In the genomic region with DNA sequence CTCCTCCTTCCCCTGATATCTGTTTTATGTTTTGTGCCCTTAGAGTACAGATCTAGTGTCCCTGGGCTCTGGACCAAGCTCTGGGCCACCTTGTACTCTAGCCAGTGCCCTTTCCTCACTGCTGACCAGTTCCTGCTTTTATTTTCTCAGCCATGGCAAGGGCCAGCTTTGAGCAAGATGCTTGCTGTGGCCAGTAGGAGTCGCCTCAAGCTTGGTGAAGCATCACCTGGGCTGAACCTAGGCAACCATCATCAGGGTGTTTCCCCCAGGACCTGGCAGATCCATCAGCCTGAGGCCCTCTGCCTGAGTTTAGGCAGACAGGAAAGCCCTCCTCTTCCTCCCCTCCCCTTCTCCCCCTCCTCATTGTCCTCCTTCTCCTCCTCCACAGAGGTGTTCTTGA, we compare ENCODE assay signal across 9 mouse cellular contexts. TPM values are rescaled to one million over a fixed set of nuclear protein-coding genes. Genes with fewer than 3 reads are reported as not detected.
DNase-seq lines count a peak whose midpoint lies in the region; ATAC-seq and TF ChIP-seq lines count a peak whose summit lies in the region.
"Had no signal": no experiment of that assay in that cellular context is flagged by ENCODE, and none has a peak within 500 bp of the region (broad histone marks: within the 10 kb centered on the region; RNA-seq: fewer than 3 reads in every experiment).

No protein-coding gene starts in this region.

- peaks cover 22% of the 10 kb centered on the region for H3K36me3 ChIP-seq in heart, embryonic 11.5 days (ENCODE audit: control insufficient read depth, insufficient read depth, low read length)
- peaks cover 87% of the 10 kb centered on the region for H3K36me3 ChIP-seq in E14TG2a.4 (ENCODE audit: insufficient read depth, low read length)
- peaks cover 65% of the 10 kb centered on the region for H3K36me3 ChIP-seq in embryonic facial prominence, embryonic 15.5 days
- H3K36me3 ChIP-seq in neural tube, embryonic 13.5 days, result peaks cover 80% of the 10 kb centered on the region

- no peaks in the 10 kb centered on the region for H3K9me3 ChIP-seq in heart, embryonic 11.5 days (replicated peaks; ENCODE audit: control insufficient read depth, low read length)
- H3K9me3 ChIP-seq in E14TG2a.4 (ENCODE audit: low read length), result no peaks in the 10 kb centered on the region
- no peaks in the 10 kb centered on the region for H3K9me3 ChIP-seq in embryonic facial prominence, embryonic 15.5 days (replicated peaks)
- no peaks in the 10 kb centered on the region for H3K9me3 ChIP-seq in neural tube, embryonic 13.5 days

- no peak for DNase-seq in heart, adult 8-10 months (ENCODE audit: low spot score)
- DNase-seq in 3T3-L1 (ENCODE audit: low read depth, low spot score), result peak; percentile 52
- DNase-seq in kidney, postnatal 14 days, result peak; percentile 62
- no peak for DNase-seq in ovary, postnatal 36 days (ENCODE audit: low spot score)

- no peak overlapping the region for H3K4me3 ChIP-seq in heart, embryonic 11.5 days (ENCODE audit: low read depth, low read length)
- H3K4me3 ChIP-seq in E14TG2a.4 (replicated peaks; ENCODE audit: low read length), result no peak overlapping the region
- H3K4me3 ChIP-seq in embryonic facial prominence, embryonic 15.5 days (replicated peaks), result no peak overlapping the region
- H3K4me3 ChIP-seq in neural tube, embryonic 13.5 days, result no peak overlapping the region
- H3K4me3 ChIP-seq: erythroblast, embryonic 14.5 days had no signal

- H3K27ac ChIP-seq in heart, embryonic 11.5 days (ENCODE audit: low read depth, low read length), result no peak overlapping the region
- 0 out of 2 replicates have a peak overlapping the region, but pooled peaks have one; percentile 48 for H3K27ac ChIP-seq in embryonic facial prominence, embryonic 15.5 days (replicated peaks)
- peak overlapping the region; percentile 29; the same call in 1 of the 2 replicates for H3K27ac ChIP-seq in neural tube, embryonic 13.5 days (replicated peaks)

- peak; percentile 46; the same call in 1 of the 2 replicates for ATAC-seq in heart, embryonic 11.5 days (replicated peaks; ENCODE audit: insufficient number of reproducible peaks, low FRiP score, low TSS enrichment)
- no peak for ATAC-seq in embryonic facial prominence, embryonic 15.5 days (ENCODE audit: insufficient number of reproducible peaks, low FRiP score, low TSS enrichment, low read depth)
- no peak for ATAC-seq in neural tube, embryonic 13.5 days (ENCODE audit: low read depth)

- H3K4me2 ChIP-seq in heart, embryonic 11.5 days, result no peak overlapping the region
- no peak overlapping the region for H3K4me2 ChIP-seq in embryonic facial prominence, embryonic 15.5 days (replicated peaks)
- no peak overlapping the region for H3K4me2 ChIP-seq in neural tube, embryonic 13.5 days

- no peaks in the 10 kb centered on the region for H3K4me1 ChIP-seq in heart, embryonic 11.5 days (ENCODE audit: control insufficient read depth, insufficient read depth, low read length)
- H3K4me1 ChIP-seq in E14TG2a.4 (replicated peaks; ENCODE audit: low read depth, low read length), result peaks cover 11% of the 10 kb centered on the region
- H3K4me1 ChIP-seq in embryonic facial prominence, embryonic 15.5 days, result 0 out of 2 replicates have a peak, but pooled peaks cover 2% of the 10 kb centered on the region
- no peaks in the 10 kb centered on the region for H3K4me1 ChIP-seq in neural tube, embryonic 13.5 days (replicated peaks)

- H3K27me3 ChIP-seq in heart, embryonic 11.5 days (ENCODE audit: control insufficient read depth, insufficient read depth, low read length), result no peaks in the 10 kb centered on the region
- no peaks in the 10 kb centered on the region for H3K27me3 ChIP-seq in E14TG2a.4 (ENCODE audit: insufficient read depth, low read length)
- no peaks in the 10 kb centered on the region for H3K27me3 ChIP-seq in embryonic facial prominence, embryonic 15.5 days
- no peaks in the 10 kb centered on the region for H3K27me3 ChIP-seq in neural tube, embryonic 13.5 days

- TF ChIP-seq CTCF in E14TG2a.4 (conservative IDR thresholded peaks at IDR 0.05; ENCODE audit: low read length), result peak; percentile 20

- no peak overlapping the region for H3K9ac ChIP-seq in heart, embryonic 11.5 days (ENCODE audit: low read depth, low read length)
- no peak overlapping the region for H3K9ac ChIP-seq in embryonic facial prominence, embryonic 15.5 days
- H3K9ac ChIP-seq in neural tube, embryonic 13.5 days, result no peak overlapping the region

- WGBS in heart, embryonic 11.5 days (ENCODE audit: insufficient replicate concordance), result 41% methylated on average over 1 of the region's 1 CpGs
- 22% methylated on average over 1 of the region's 1 CpGs for WGBS in embryonic facial prominence, embryonic 15.5 days
- WGBS in neural tube, embryonic 13.5 days, result 60% methylated on average over 1 of the region's 1 CpGs

RNA-seq across cellular contexts. Expression of a gene that starts 18.9 kb away (rescaled TPM):
- polyA plus RNA-seq in heart, embryonic 11.5 days (2014; fragmentation: Nextera tagmentation; extraction: Ambion mirVana), result 3.7 and 4.9 TPM in 2 replicates
- total RNA-seq in heart, adult 8-10 months (2022), result 10 to 100 TPM; 83.8 to 98.3 (median 94.7) TPM
- 6.4 and 7.7 TPM in 2 replicates for polyA plus RNA-seq in embryonic facial prominence, embryonic 15.5 days (2015; fragmentation: Nextera tagmentation; extraction: Ambion mirVana)
- polyA plus RNA-seq in neural tube, embryonic 13.5 days (2015; fragmentation: Nextera tagmentation; extraction: Ambion mirVana), result 6.9 and 11.1 TPM in 2 replicates

RNA-seq across cellular contexts. Expression of a gene that starts 32.8 kb away (rescaled TPM):
- 22.7 and 26.3 TPM in 2 replicates for polyA plus RNA-seq in heart, embryonic 11.5 days (2014; fragmentation: Nextera tagmentation; extraction: Ambion mirVana)
- total RNA-seq in heart, adult 8-10 months (2022), result 10 to 100 TPM; 24.8 to 31.0 (median 29.0) TPM
- polyA plus RNA-seq in embryonic facial prominence, embryonic 15.5 days (2015; fragmentation: Nextera tagmentation; extraction: Ambion mirVana), result 36.4 and 39.1 TPM in 2 replicates
- 38.1 and 40.9 TPM in 2 replicates for polyA plus RNA-seq in neural tube, embryonic 13.5 days (2015; fragmentation: Nextera tagmentation; extraction: Ambion mirVana)

RNA-seq across cellular contexts. Expression of a gene that starts 35.7 kb away (rescaled TPM):
- 10.9 and 15.3 TPM in 2 replicates for polyA plus RNA-seq in heart, embryonic 11.5 days (2014; fragmentation: Nextera tagmentation; extraction: Ambion mirVana)
- total RNA-seq in heart, adult 8-10 months (2022), result 10 to 100 TPM; 19.7 to 28.9 (median 23.3) TPM
- polyA plus RNA-seq in embryonic facial prominence, embryonic 15.5 days (2015; fragmentation: Nextera tagmentation; extraction: Ambion mirVana), result 27.0 and 28.0 TPM in 2 replicates
- polyA plus RNA-seq in neural tube, embryonic 13.5 days (2015; fragmentation: Nextera tagmentation; extraction: Ambion mirVana), result 20.9 and 21.3 TPM in 2 replicates

RNA-seq across cellular contexts. Expression of a gene that starts 52.8 kb away (rescaled TPM):
- polyA plus RNA-seq in heart, embryonic 11.5 days (2014; fragmentation: Nextera tagmentation; extraction: Ambion mirVana), result 260 and 273 TPM in 2 replicates
- total RNA-seq in heart, adult 8-10 months (2022), result 100 to 1,000 TPM; 103 to 122 (median 108) TPM
- 207 and 210 TPM in 2 replicates for polyA plus RNA-seq in embryonic facial prominence, embryonic 15.5 days (2015; fragmentation: Nextera tagmentation; extraction: Ambion mirVana)
- 263 and 294 TPM in 2 replicates for polyA plus RNA-seq in neural tube, embryonic 13.5 days (2015; fragmentation: Nextera tagmentation; extraction: Ambion mirVana)

RNA-seq across cellular contexts. Expression of a gene that starts 54.2 kb away (rescaled TPM):
- polyA plus RNA-seq in heart, embryonic 11.5 days (2014; fragmentation: Nextera tagmentation; extraction: Ambion mirVana), result 37.3 TPM in 2 replicates
- 10 to 100 TPM; 21.0 to 25.3 (median 21.7) TPM for total RNA-seq in heart, adult 8-10 months (2022)
- polyA plus RNA-seq in embryonic facial prominence, embryonic 15.5 days (2015; fragmentation: Nextera tagmentation; extraction: Ambion mirVana), result 73.3 and 77.6 TPM in 2 replicates
- polyA plus RNA-seq in neural tube, embryonic 13.5 days (2015; fragmentation: Nextera tagmentation; extraction: Ambion mirVana), result 69.7 and 72.1 TPM in 2 replicates

Comparison
In these comparisons a context has a peak if more than half of its experiments do, and no peak if none do; other contexts are left out.
1. DNase-seq: peak in 3T3-L1 (single experiment) and kidney, postnatal 14 days (single experiment); none in heart, adult 8-10 months (single experiment) and ovary, postnatal 36 days (single experiment).